Mouse (Mus musculus): ENCODE data around the gene Vps26a.

Gene Vps26a

DNA sequence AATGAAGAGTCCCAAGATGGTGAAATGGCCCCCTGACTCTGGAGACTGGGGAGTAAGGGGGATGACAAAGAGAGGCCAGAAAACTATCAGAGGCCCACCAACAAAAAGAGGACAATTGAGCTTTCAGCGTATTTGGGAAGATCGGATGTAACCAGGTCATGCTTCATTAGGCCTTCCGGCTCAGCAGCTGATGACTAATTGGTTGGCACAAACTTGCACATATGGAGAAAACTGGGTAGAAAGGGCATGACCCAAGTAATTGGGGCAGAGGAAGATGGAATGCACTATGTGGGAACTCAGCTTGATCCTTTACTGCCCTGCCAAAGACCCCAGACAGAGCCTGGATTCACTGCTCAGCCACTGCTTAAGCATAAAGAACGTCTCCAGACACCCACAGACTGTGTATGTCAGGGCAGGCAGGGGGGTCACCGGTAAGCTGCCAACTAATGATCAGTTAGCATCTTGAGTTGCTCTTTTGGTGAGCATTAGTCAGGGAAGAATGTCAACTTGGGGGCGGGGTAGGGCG, 67.7 kb downstream of the Vps26a start:
- DNase-seq (ENCODE audit: low spot score): no peak

DNA sequence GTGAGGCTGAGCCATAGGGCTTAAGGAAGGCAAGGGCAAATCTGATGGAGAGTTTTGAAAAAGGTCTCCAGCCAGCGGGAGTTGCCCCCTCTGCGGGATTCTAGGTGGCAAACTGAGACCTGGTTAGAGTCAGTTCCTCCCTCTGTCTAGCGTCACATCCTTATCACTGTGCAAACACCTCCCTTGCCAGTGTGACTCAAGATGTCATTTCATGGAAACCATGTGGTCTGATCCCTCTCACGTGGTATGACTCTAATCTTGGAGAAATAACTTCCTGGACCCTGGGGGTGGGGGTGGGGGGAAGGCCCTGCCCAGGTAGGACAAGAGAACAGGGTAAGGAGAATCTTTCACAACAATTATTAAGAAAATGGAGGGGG, 73.0 kb downstream of the Vps26a start:
- no peak for DNase-seq (ENCODE audit: low spot score)

DNA sequence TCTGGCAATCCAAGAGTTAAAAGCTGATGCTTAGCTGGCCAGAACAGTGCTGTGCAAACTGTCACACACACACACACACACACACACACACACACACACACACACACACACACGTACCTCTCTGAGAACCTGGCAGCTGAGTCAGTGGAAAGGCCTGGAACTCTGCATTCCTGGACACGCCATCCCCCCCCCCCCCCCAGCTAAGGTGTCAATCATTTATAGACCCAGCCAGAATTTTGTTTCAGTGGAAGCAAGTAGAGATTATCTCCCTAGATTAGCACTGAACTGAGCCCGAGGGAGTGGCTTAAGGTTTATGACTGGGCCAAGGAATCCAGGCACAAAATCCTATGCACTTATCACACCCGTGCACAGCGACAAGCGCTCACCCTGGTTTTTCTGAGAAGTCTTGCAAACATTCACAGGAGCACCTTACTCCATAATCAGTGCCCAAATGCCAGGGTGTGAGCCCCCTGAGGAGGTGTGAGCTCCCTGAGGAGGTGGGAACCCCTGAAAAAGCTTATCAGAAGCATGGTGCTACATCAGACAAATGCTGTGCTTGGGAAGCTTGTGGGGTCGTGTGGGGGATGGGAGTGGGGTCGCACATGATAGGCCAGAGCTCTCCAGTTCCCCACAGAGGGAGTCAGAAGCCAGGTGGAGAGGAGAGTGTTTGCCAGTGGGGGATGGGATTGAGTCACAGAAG, 73.5 kb downstream of the Vps26a start:
- peak; percentile 29 for DNase-seq (ENCODE audit: low spot score)

DNA sequence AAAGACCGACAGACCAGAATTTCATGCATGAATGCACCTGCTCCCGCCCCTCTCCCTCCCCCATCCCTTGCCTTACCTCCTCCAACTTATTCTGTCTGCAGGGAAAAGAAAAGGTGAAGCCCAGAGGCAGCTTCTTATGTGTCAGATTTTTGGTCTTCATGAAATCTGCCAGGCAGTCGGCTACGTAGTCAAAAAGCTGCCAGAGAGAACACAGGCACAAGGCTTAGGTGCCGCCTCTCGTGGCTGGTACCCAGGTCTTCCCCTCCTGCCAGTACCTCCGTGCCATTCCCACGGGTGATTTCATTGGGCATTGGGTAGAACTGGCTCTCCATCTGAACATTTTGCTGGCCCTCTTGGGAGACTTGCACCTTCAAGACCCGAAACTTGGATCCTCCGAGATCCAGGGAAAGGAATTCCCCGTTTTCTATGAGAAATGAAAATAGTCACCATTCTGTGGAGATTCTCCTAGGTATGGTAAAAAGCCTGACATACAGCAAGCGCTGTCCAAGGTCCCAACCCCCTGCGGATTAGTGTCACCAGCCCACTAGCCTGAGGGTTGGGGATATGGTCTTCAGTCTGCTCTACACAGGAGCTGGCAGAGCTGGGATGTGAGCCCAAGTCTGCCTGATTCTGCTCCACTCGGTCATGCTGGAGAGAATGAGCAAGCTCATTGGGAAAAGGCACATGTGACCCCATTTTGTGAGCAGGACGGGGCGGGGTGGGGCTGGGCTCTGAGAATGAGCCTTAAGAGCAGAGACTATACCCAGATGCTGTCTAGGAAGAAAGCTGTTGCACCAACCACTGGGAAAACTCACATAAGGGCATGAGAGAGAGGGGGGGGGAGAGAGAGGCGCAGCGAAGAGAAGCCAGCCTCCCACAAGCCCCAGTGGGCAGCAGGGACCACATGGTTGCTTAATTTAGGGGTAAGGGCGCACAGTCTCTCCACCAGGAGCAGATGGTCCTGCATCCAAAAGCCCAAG, 74.9 kb downstream of the Vps26a start:
- DNase-seq (ENCODE audit: low spot score): no peak

DNA sequence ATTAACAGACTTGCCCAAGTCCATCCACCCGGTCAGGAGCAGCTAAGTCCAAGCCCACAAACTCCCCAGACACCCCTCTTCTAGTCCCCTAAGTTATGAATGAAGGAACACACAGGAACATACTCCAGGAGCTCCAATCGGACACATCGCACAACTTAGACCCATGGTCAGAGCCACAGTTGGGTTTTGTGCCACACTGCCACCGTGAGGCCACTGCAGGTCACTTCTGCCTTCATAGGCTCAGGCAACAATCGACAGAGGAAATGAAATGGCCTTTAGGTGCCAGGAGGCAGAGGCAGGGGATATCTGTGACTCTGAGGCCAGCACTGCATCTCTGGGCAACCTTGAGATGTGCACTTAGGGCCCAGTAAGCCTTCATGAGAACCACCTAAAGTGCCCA, 75.7 kb downstream of the Vps26a start:
- DNase-seq (ENCODE audit: low spot score): peak; percentile 68

Measured in urinary bladder, postnatal 25 days (tissue).